Mouse (Mus musculus) lung, postnatal 36 days (tissue): ENCODE results near the gene Pcif1.
"Not testable (repeated sequence)": the region's sequence is repeated elsewhere in the genome, so short reads cannot be mapped to it uniquely, and the experiment has no call there.

Experiments used
- DNase-seq: peaks from one replicate; pipeline ENCODE4 v3.0.0; 2022; ENCODE audit warnings: mixed read lengths

The Pcif1 gene

DNA sequence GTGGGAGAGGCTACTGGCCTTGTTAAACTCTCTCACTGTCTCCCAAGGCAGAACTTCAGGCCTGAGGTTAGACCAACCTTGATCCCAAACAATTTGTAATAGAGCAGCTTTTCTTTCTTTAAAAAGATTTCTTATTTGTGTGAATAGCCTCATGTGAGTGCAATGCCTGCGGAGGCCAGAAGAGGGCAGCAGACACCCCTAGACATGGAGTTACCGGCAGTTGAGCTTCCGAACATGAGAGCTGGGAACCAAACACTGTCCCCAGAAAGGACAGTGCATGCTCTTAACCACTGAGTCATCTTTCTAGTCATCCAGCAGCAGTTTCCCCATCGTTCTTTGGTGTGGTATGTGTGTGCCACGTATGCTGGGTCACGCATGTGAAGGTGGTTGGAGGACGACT, 11.5 kb upstream of the Pcif1 start:
- DNase-seq: peak; percentile 60

- peak; percentile 70 for DNase-seq
Observed at GRCm38 (mm10) chr2:164868491-164868890, 10.6 kb upstream of the Pcif1 start.

- no peak for DNase-seq
Observed at GRCm38 (mm10) chr2:164871602-164872303, 7.4 kb upstream of the Pcif1 start.

DNA sequence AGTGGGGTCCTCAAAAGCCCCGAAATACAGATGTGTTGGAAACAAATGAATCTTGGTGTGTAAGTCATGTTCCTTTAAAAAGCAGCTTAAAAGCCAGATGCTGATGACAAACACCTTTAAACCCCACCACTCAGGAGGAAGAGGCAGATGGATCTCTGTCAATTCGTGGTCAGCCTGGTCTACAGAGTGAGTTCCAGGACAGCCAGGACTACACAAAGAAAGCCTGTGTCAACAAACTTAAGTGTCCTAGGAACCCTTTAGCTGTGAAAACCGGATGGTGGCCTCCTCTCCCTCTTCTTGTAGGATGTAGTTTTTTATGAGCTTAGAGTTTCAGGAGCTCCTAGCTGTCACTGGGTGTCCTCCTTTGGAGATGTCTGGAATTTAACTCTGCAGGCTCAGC, 5.5 kb upstream of the Pcif1 start:
- peak; percentile 43 for DNase-seq

DNA sequence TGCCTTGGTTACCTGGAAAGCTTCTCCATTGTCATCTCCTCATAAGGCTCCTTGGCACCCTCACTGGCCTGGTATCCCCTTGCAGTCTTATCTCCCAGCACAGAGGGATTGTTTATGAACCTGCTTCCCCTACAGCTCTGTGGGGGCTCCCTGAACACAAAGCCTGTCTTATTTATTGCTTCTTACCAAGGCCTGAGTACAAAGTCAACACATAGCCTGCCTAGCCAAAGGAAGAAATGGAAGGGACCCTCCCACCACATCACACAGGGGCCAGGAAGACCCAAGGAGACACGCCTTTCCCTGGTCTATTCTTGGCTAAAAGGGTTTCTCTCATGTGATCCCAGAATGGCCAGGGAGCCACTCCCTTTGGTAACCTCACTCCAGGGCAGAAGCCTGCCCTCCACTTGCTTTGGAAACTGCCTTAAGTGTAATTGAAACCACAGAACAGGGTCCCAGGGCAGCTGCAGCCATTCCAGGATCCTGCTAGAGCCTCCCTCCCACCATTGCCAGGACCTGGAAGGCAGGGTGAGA, 4.8 kb upstream of the Pcif1 start:
- peak; percentile 88 for DNase-seq

- not testable (repeated sequence) for DNase-seq
Observed at GRCm38 (mm10) chr2:164875648-164876047, 3.5 kb upstream of the Pcif1 start.

GRCm38 (mm10) chr2:164877376-164878215, 1.5 kb upstream of the Pcif1 start:
- DNase-seq: not testable (repeated sequence)

DNA sequence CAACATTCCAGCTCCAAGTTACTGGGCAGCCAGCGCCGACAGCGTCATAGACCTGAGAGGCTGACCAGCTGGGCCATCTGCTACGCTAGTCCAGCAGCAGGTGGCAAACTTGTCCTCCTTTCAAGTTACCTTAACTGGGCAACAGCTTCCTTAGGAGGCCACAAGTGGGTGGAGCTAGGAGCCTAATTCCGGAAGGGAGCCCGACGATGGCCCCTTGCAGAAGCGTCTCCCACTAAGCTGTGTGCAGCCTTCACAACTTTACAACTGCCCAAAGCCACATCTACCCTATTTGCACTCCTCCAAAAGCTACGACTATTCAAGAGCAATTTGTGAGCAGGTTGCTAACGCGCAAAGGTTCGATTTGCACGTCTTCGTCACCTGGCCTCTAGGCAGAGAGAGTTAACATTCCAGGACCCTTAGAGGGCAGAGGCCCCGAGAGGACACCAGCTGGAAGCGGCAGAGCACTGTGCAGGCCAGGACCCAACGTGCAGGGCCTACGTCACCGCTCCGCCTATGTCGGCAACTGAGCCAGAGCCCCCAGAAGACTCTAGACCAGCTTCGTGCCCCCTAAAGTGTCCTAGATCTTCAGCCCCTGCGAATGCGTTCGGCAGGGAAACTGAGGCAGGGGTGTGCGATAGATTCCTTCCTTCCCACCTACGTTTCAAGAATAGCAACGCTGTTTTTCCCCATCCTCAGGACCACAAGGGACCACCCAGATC, 436 bp upstream of the Pcif1 start:
- peak; percentile 86 for DNase-seq

DNA sequence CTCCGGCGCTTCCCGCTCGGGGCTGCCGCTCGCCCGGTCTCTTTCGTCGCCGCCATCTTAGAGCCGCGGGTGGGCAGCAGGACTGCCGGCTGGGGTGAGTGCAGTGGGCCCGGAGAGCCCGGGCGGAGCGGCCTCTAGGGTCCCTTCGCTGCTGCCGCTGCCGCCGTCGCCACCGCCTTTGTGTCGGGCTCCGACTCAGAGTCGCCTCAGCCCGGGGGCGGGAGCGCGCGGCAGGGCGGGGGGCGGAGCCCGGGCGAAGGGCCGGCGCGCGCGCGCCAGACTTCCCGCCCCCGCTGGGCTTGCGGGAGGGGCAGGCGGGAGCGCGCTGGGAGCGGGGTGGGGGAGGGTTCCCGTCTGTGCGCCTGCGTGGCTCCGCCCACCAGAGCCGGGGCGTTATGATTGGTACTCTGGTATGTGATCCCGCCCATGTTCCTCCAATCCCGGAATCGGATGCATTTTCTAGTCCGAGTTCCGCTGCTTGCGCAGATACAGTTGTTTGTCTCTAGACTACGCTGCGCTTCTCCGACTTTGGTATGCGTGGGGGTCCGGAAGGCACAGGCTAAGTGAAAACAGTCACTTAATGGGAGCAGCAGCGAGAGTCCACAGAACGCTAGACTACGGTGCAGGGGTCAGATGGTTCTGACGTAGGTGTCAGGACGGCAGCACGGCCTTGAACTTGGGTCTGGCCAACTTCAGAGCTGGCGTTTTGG, 619 bp downstream of the Pcif1 start:
- DNase-seq: peak; percentile 96

- DNase-seq: no peak
Observed at GRCm38 (mm10) chr2:164882619-164883018, 3.5 kb downstream of the Pcif1 start.

DNA sequence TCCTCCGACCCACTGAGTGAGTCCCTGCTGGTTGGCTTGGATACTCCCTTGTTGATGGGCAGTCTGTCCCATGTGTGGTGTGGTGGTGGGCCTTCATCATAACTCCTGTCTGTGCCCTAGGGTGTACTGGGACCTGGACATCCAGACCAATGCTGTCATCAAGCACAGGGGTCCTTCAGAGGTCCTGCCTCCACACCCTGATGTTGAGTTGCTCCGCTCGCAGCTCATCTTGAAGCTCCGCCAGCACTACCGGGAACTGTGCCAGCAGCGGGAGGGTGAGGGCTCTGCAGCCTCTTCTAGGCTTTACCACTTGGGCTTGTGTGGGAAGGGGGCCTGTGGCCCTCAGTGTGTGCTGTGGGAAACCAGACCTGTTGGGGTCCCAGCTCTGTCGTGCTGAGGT, 6.7 kb downstream of the Pcif1 start:
- DNase-seq: peak; percentile 63

- no peak for DNase-seq
Observed at GRCm38 (mm10) chr2:164886617-164887016, 7.5 kb downstream of the Pcif1 start.

- DNase-seq: no peak
Observed at GRCm38 (mm10) chr2:164888996-164889395, 9.9 kb downstream of the Pcif1 start.

- DNase-seq: no peak
Observed at GRCm38 (mm10) chr2:164889960-164890359, 10.9 kb downstream of the Pcif1 start.

DNA sequence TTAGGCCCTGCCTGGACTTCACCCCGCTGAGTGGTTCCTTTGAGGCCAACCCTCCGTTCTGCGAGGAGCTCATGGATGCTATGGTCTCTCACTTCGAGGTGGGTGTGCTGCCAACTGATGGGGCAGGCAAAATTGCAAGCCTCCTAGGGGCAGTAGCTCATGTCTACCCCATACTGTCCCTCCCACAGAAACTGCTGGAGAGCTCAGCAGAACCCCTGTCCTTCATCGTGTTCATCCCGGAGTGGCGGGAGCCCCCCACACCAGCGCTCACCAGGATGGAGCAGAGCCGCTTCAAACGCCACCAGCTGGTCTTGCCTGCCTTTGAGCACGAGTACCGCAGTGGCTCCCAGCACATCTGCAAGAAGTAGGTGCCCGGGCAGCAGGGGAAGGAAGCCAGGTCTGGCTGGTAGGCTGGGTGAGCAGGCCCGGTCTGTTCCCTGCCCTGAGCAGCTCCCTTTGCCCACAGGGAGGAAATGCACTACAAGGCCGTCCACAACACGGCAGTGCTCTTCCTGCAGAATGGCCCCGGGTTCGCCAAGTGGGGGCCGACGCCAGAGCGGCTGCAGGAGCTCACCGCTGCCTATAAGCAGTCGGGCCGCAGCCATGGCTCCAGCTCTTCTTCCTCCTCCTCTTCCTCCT, 11.4 kb downstream of the Pcif1 start:
- no peak for DNase-seq

DNA sequence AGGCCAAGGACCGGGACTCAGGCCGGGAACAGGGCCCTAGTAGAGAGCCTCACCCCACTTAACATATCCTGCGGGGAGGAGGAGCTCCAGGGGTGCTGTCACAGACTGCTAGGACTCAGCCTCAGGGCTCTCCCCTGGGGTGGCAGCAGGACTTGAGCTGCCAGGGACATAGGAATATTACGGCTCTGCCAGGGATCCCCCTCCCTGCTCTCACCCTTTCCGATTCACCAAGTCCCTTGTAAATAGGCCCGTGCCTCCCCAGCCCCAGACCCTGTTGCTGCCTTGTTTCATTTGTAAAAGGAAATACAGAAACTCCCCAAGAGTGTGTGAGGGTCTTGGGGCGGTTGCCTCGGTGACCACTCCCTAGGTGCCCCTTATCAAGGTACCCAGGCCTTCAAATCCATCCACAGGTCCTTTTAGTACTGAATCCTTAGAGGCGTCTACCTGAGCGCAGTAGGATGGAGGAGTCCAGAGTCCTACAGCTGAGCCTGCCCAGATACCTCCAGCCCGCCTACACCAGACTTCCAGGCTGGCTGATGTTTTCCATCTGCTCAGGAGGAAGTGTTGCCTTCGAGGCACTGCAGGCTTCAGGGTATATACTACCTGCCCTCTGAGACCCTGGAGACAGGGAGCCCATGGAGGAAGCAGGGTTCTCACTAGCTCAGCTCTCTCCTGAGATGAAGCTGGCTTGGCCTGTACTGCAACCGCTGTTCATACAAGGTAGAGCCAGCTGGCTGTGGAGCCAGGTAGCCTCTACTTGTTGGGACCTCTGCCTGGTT, 12.1 kb downstream of the Pcif1 start:
- no peak for DNase-seq

DNA sequence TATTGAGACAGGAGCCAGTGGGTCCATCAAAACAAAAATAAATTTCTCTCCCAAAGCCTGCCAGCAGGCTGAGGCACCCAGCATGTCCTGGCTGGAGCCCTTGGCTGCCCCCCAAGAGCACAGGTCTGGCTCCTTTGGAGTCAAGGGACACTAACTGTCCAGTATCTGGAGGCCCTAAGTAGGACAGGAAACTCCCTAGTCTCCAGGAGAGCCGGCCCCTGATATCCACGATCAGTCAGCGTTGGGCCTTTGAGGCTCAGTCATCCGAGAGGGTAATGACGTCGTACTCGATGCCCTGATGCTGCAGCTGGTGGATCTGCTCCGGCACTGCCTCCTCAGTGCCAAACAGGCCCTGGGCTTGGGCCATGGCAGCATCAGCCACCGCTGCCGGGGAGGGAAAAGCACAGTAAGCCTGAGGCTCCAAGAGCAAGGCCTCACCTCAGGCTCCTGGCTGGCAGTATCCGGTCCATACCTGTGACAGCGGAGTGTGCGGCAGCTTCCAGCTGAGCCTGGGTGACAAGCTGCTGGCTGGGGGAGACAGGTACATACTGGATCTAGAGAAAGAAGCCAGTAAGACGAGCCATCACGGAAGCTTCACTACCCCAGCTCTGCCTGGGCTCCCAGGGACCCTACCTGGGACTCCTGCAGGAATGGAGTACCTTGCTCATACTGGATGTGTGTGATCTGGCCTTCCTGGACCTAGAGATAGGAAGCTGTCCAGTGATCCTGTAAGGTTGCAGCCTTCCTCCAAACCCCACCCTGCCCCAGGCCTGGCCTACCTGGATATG, 13.0 kb downstream of the Pcif1 start:
- DNase-seq: no peak

DNA sequence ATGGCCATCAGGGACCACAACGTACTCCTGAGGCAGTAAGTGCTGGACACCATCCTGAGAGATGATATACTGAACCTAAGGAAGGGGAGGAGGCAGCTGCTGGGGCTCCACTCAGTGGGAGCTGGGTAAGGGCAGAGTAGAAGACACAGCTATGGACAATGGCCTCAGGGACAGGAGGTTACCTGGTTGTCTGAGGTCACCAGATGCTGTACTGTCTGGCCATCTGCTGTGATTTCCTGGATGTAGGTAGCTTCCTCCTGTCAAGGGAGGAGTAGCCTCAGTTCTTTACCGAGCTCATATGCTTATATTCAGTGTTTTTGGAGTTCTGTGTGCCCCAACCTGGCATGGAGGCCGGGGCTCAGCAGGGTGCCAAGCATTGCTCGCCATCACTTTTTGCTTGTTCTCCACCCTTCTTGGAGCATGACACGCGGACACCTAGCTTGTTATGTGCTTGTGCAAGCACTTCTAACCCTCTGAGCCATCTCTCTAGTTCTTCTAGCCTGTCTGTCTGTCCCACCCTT, 13.7 kb downstream of the Pcif1 start:
- no peak for DNase-seq

DNA sequence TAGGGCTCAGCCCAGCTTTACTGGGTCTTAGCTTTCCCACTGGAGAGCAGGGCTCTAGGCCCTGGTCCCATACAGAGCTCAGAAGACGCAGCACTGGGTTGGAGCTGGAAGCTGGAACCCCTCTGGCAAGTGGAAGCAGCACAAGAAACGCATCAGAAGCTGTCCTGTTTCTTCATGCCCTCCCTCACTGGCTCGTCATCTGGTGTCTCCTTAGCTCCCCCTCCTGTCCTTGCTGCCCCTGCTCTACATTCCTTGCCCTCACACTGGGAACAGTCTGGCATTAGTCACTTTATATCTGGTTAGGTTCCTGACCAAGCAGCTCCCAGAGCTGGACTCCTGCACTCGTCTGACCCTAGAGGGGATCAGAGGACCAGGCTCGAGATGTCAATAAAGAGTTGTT, 14.9 kb downstream of the Pcif1 start:
- no peak for DNase-seq

GRCm38 (mm10) chr2:164894644-164895043, 15.5 kb downstream of the Pcif1 start:
- DNase-seq: no peak
